Mouse (Mus musculus) spleen, adult 2 months (tissue): ENCODE results near the gene 4933411K16Rik.

ENCODE experiments used
- CTCF ChIP-seq: fragments of 200-500 bp; IDR thresholded peaks from 2 replicates; pipeline ENCODE4 v1.5.1; 2011; ENCODE audit warnings: mild to moderate bottlenecking, inconsistent platforms; ENCODE audit not compliant: insufficient read depth, insufficient read length, insufficient replicate concordance; ENCODE audit errors: extremely low read depth
- POLR2A ChIP-seq: fragments of 200-500 bp; IDR thresholded peaks from 2 replicates; pipeline ENCODE4 v1.6.1; 2011; ENCODE audit warnings: low read depth, low read length, inconsistent platforms

DNA sequence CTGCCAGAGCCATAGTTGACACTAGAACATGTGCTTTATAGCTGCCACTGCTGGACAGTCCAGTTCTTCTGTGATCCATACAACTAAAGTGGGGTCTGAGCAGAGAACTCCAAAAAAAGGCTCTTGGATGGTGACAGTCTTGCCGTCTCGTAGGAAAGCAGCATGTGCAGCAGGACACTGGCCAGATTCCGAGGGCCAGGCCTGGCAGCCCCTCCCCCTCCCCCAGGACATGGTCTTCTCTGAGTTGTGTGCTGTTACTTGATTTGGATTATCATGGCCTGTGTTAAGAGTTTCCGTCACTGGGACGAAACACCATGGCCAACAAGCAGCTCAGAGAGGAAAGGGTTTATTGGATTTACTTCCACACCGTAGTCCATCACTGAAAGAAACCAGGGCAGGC, 47.8 kb upstream of the 4933411K16Rik start:
- no peak for TF ChIP-seq CTCF
- TF ChIP-seq POLR2A, result no peak
